Mouse (Mus musculus) ES-E14 (cell line): Measurements from ENCODE around the gene Gpr26.

Source experiments
- HCFC1 ChIP-seq: IDR thresholded peaks from 2 replicates; pipeline ENCODE4 v1.6.1; 2012; ENCODE audit warnings: low read length, inconsistent platforms, borderline replicate concordance; ENCODE audit not compliant: insufficient read depth
- ZNF384 ChIP-seq: IDR thresholded peaks from 2 replicates; pipeline ENCODE4 v1.6.1; 2012; ENCODE audit warnings: low read depth, low read length, inconsistent platforms

DNA sequence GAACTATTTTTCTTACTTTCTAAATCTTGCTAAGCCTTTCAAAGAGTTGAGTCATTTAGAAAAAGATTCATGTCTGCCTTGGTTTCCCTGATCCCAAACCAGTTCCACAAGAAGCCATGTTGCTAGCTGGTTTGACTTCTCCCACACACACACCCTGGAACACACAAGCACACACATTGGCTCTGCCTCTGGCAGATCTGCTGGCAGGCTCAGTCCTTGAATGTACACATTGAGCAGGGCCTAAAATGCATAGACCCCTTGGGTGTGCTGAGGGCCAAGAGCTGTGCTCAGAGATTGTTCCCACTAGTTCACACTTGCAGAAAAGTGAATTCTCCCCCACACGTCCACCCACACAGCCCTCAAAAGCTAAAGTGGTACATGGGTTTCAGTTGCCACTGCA, 7.6 kb upstream of the Gpr26 start:
- TF ChIP-seq HCFC1: no peak
- TF ChIP-seq ZNF384: no peak
